Mouse (Mus musculus) forebrain, embryonic 16.5 days (tissue): ENCODE data around the gene Uqcrh. TPM values are rescaled to one million over a fixed set of nuclear protein-coding genes. Genes with fewer than 3 reads are reported as not detected.
A peak's percentile ranks its signal among the peaks of the same experiment; 100 is the strongest.

ENCODE experiments used
- ATAC-seq: fragments of 200-750 bp; cut with Nextera tagmentation; 2 replicates; pipeline ENCODE4 v1.8.0; 2017; ENCODE audit warnings: mild to moderate bottlenecking, moderate library complexity
- H3K27ac ChIP-seq: fragments of 300-500 bp; sonication (generic); 2 replicates; pipeline ENCODE4 v1.5.1; 2014; ENCODE audit warnings: low read length, control low read depth
- H3K27me3 ChIP-seq: fragments of 300-500 bp; sonication (generic); replicated peaks from 2 replicates; pipeline ENCODE4 v1.6.1; 2014; ENCODE audit warnings: low read length; ENCODE audit not compliant: control insufficient read depth, insufficient read depth
- H3K36me3 ChIP-seq: fragments of 300-500 bp; sonication (generic); 2 replicates; pipeline ENCODE4 v1.6.1; 2014; ENCODE audit not compliant: control insufficient read depth, insufficient read depth
- H3K4me1 ChIP-seq: fragments of 300-500 bp; sonication (generic); replicated peaks from 2 replicates; pipeline ENCODE4 v1.6.1; 2014; ENCODE audit warnings: low read length; ENCODE audit not compliant: control insufficient read depth, insufficient read depth
- H3K4me2 ChIP-seq: fragments of 300-500 bp; sonication (generic); 2 replicates; pipeline ENCODE4 v1.6.1; 2014; ENCODE audit warnings: mild to moderate bottlenecking, low read length, control low read depth
- H3K4me3 ChIP-seq: fragments of 300-500 bp; sonication (generic); replicated peaks from 2 replicates; pipeline ENCODE4 v1.5.1; 2014; ENCODE audit warnings: mild to moderate bottlenecking, low read length, control low read depth
- H3K9ac ChIP-seq: fragments of 300-500 bp; sonication (generic); replicated peaks from 2 replicates; pipeline ENCODE4 v1.6.1; 2014; ENCODE audit warnings: low read depth, low read length, control low read depth
- H3K9me3 ChIP-seq: fragments of 300-500 bp; sonication (generic); 2 replicates; pipeline ENCODE4 v1.6.1; 2016; ENCODE audit warnings: low read length; ENCODE audit not compliant: control insufficient read depth
- WGBS: fragments of 180-500 bp; shearing (Covaris S2); extraction: QIAGEN DNeasy Blood & Tissue Kit; methylation state at CpG from one replicate; pipeline ENCODE4 v1.1.7; 2014; 5-methylcytosine and 5-hydroxymethylcytosine counted together
- polyA plus RNA-seq: library from polyadenylated mRNA; unstranded; fragments of >200 nt; fragmentation: Nextera tagmentation; extraction: Ambion mirVana; gene quantifications from 2 replicates; pipeline ENCODE4 v1.2.1, GENCODE M21; 2015

Uqcrh gene
- polyA plus RNA-seq, 1 experiment from 2014 or later = 411 TPM

DNA sequence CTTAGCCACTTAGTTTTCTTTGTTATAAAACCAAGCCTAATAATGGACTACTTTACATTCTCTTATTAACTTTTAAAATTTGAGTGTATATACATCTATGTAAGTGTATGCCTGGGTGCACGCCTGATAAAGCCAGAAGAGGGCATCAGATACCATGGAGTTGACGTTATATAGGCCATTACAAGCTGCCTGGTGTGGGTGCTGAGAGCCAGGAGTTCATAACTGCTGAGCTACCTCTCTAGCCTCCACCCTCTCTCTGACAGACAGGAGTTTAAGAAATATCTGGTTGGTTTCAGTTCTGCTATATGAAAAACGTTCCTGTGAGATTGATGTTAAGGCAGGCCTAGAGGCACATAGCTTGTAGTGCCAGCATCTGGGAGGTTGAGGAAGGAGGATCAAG is 32.7 kb downstream of the Uqcrh start:
- WGBS = 81% methylated on average over 3 of the region's 3 CpGs
- Histone ChIP-seq H3K27ac (no peak overlapping the region), H3K4me3 (no peak overlapping the region), H3K4me1 (no peaks in the 10 kb centered on the region), H3K4me2 (no peak overlapping the region), H3K27me3 (no peaks in the 10 kb centered on the region), H3K36me3 (no peaks in the 10 kb centered on the region), H3K9ac (no peak overlapping the region), H3K9me3 (no peaks in the 10 kb centered on the region)
- ATAC-seq = no peak

- Histone ChIP-seq H3K9me3 (no peaks in the 10 kb centered on the region), H3K4me2 (no peak overlapping the region), H3K4me3 (no peak overlapping the region), H3K9ac (no peak overlapping the region), H3K4me1 (no peaks in the 10 kb centered on the region), H3K27ac (no peak overlapping the region), H3K36me3 (no peaks in the 10 kb centered on the region), H3K27me3 (no peaks in the 10 kb centered on the region)
- ATAC-seq = no peak
- WGBS = 95% methylated on average over 2 of the region's 2 CpGs
These were observed 34.4 kb downstream of the Uqcrh start for GRCm38 (mm10) chr4:116040466-116040865.

DNA sequence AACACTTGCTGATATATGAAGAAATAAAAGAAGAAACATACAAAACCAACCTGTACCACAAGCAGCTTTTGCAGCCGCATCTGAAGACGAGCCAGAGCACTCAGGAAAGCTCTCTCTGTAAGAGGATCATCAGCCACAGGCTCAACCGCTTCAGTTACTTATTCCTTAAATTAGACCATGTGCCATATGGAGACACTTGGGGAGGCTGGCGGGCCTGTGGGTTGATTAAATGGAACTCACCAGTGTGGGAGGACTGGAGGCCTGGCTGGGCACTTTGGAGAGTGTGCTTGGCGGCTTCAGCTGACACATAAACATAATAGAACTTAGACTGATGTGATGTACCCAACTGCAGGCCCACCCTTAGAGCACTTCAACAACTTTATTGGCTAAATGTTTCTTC is 41.5 kb downstream of the Uqcrh start:
- H3K27me3 ChIP-seq = no peaks in the 10 kb centered on the region
- no peak overlapping the region for H3K9ac ChIP-seq
- H3K4me2 ChIP-seq = no peak overlapping the region
- H3K9me3 ChIP-seq = no peaks in the 10 kb centered on the region
- H3K36me3 ChIP-seq = no peaks in the 10 kb centered on the region
- H3K27ac ChIP-seq = no peak overlapping the region
- H3K4me3 ChIP-seq = no peak overlapping the region
- 85% methylated on average over 5 of the region's 5 CpGs for WGBS
- no peak for ATAC-seq
- no peaks in the 10 kb centered on the region for H3K4me1 ChIP-seq

DNA sequence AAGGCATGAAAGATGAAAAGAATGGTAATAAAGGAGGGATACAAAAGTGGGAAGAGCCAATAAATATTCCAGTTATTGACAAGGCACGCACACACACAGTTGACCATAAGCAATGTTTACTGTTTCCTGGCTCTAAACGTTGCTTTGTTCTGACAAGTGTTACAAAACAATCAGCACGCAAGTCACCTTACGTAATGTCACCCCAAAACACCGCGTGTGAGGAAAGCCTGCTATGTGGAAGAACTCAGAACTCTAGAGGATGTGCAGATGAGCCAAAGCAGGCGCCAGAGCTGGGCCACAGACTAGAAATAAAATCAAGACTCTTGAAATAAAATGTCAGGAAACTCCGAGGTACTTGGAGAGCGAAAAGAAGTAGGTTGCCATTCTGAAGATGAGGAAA is 42.0 kb downstream of the Uqcrh start:
- Histone ChIP-seq H3K4me1 (no peaks in the 10 kb centered on the region), H3K9me3 (no peaks in the 10 kb centered on the region), H3K4me2 (no peak overlapping the region), H3K36me3 (no peaks in the 10 kb centered on the region), H3K27me3 (no peaks in the 10 kb centered on the region), H3K27ac (no peak overlapping the region), H3K9ac (no peak overlapping the region), H3K4me3 (no peak overlapping the region)
- ATAC-seq = no peak
- WGBS = 89% methylated on average over 9 of the region's 9 CpGs

GRCm38 (mm10) chr4:116017902-116018746 is 56.7 kb downstream of the Uqcrh start, which contains the start of gene Faah:
Faah (minus strand) TSS chr4:116017926.
- Histone ChIP-seq H3K27ac (no peak within 1 kb of the TSS), H3K27me3 (peaks cover 27% of the 10 kb centered on the region), H3K36me3 (no peaks in the 10 kb centered on the region), H3K4me1 (peaks cover 7% of the 10 kb centered on the region), H3K9ac (peak within 1 kb of the TSS; percentile 78), H3K4me2 (peak within 1 kb of the TSS; percentile 97), H3K9me3 (no peaks in the 10 kb centered on the region), H3K4me3 (peak within 1 kb of the TSS; percentile 71)
- 8% methylated on average over 18 of the region's 18 CpGs for WGBS
- ATAC-seq = peak; percentile 42

- Histone ChIP-seq H3K36me3 (no peaks in the 10 kb centered on the region), H3K4me1 (peaks cover 7% of the 10 kb centered on the region), H3K4me2 (peak overlapping the region; percentile 97), H3K4me3 (peak overlapping the region; percentile 71), H3K9ac (peak overlapping the region; percentile 78), H3K27me3 (peaks cover 27% of the 10 kb centered on the region), H3K9me3 (no peaks in the 10 kb centered on the region), H3K27ac (no peak overlapping the region)
- WGBS = under 1% methylated on average over 60 of the region's 60 CpGs
- ATAC-seq = peak; percentile 89
These were observed 57.5 kb downstream of the Uqcrh start for GRCm38 (mm10) chr4:116017300-116017901.

Other genes with a start within 250 kb of the Uqcrh start
- gene Mob3c, start 247.0 kb downstream of the Uqcrh start, polyA plus RNA-seq = 4.6 and 6.0 TPM in 2 replicates
- 25.4 and 27.9 TPM in 2 replicates for gene Mknk1, start 235.9 kb downstream of the Uqcrh start, polyA plus RNA-seq
- 0.18 TPM in 1 of 2 replicates, not detected in the other for gene Kncn, start 190.7 kb downstream of the Uqcrh start, polyA plus RNA-seq
- gene 6430628N08Rik, start 184.4 kb downstream of the Uqcrh start, polyA plus RNA-seq = 0.15 and 0.47 TPM in 2 replicates
- gene Dmbx1, start 135.1 kb downstream of the Uqcrh start, polyA plus RNA-seq = 0.10 TPM in 1 of 2 replicates, not detected in the other
- gene Faah, start 57.1 kb downstream of the Uqcrh start, polyA plus RNA-seq = 12.7 and 17.1 TPM in 2 replicates
- gene Nsun4, start 21.2 kb downstream of the Uqcrh start, polyA plus RNA-seq = 13.2 and 13.4 TPM in 2 replicates
- 67.0 and 71.0 TPM in 2 replicates for gene Lrrc41, start 198 bp upstream of the Uqcrh start, polyA plus RNA-seq
- gene Rad54l, start 48.6 kb upstream of the Uqcrh start, polyA plus RNA-seq = 18.6 and 18.8 TPM in 2 replicates
- gene Pomgnt1, start 48.8 kb upstream of the Uqcrh start, polyA plus RNA-seq = 61.5 and 67.3 TPM in 2 replicates
- 2.6 and 2.7 TPM in 2 replicates for gene Lurap1, start 76.3 kb upstream of the Uqcrh start, polyA plus RNA-seq
- gene Tspan1, start 92.5 kb upstream of the Uqcrh start, polyA plus RNA-seq = 0.10 and 0.19 TPM in 2 replicates
- gene 1700042G07Rik, start 98.3 kb upstream of the Uqcrh start, polyA plus RNA-seq = not detected in 2 replicates
- gene Gm49337, start 98.3 kb upstream of the Uqcrh start, polyA plus RNA-seq = not detected in 2 replicates
- gene Pik3r3, start 146.5 kb upstream of the Uqcrh start, polyA plus RNA-seq = 83.3 and 86.9 TPM in 2 replicates